Mouse (Mus musculus) forebrain, embryonic 11.5 days (tissue): ENCODE measurements around the gene Khdc4. TPM values are rescaled to one million over a fixed set of nuclear protein-coding genes. Genes with fewer than 3 reads are reported as not detected.
A peak's percentile ranks its signal among the peaks of the same experiment; 100 is the strongest.

Source experiments
- ATAC-seq: fragments of 200-750 bp; cut with Nextera tagmentation; replicated peaks from 2 replicates; pipeline ENCODE4 v1.8.0; 2017; ENCODE audit warnings: moderate TSS enrichment; ENCODE audit not compliant: low FRiP score
- DNase-seq: peaks from one replicate; pipeline ENCODE4 v3.0.0-alpha.2; 2017; ENCODE audit warnings: low spot score
- H3K27ac ChIP-seq: fragments of 300-500 bp; sonication (generic); 2 replicates; pipeline ENCODE4 v1.5.1; 2014; ENCODE audit warnings: low read depth, low read length
- H3K27me3 ChIP-seq: fragments of 300-500 bp; sonication (generic); 2 replicates; pipeline ENCODE4 v1.6.1; 2014; ENCODE audit warnings: mild to moderate bottlenecking, low read length, mixed read lengths; ENCODE audit not compliant: control insufficient read depth, insufficient read depth
- H3K36me3 ChIP-seq: fragments of 300-500 bp; sonication (generic); 2 replicates; pipeline ENCODE4 v1.6.1; 2014; ENCODE audit warnings: mild to moderate bottlenecking, low read length, moderate library complexity, mixed read lengths; ENCODE audit not compliant: control insufficient read depth, insufficient read depth
- H3K4me1 ChIP-seq: fragments of 300-500 bp; sonication (generic); replicated peaks from 2 replicates; pipeline ENCODE4 v1.6.1; 2014; ENCODE audit warnings: low read length, mixed read lengths; ENCODE audit not compliant: control insufficient read depth, insufficient read depth
- H3K4me2 ChIP-seq: fragments of 300-500 bp; sonication (generic); 2 replicates; pipeline ENCODE4 v1.6.1; 2014; ENCODE audit warnings: low read depth, mild to moderate bottlenecking, low read length, moderate library complexity, mixed read lengths; ENCODE audit not compliant: severe bottlenecking
- H3K4me3 ChIP-seq: fragments of 300-500 bp; sonication (generic); 2 replicates; pipeline ENCODE4 v1.5.1; 2014; ENCODE audit warnings: low read depth, low read length
- H3K9ac ChIP-seq: fragments of 300-500 bp; sonication (generic); 2 replicates; pipeline ENCODE4 v1.6.1; 2014; ENCODE audit warnings: low read length
- H3K9me3 ChIP-seq: fragments of 300-500 bp; sonication (generic); 2 replicates; pipeline ENCODE4 v1.6.1; 2016; ENCODE audit warnings: low read length, mixed read lengths; ENCODE audit not compliant: control insufficient read depth
- WGBS: fragments of 180-500 bp; shearing (Covaris S2); extraction: QIAGEN DNeasy Blood & Tissue Kit; methylation state at CpG from one replicate; pipeline ENCODE4 v1.1.7; 2014; 5-methylcytosine and 5-hydroxymethylcytosine counted together
- polyA plus RNA-seq: library from polyadenylated mRNA; unstranded; fragments of >200 nt; fragmentation: Nextera tagmentation; extraction: Ambion mirVana; gene quantifications from 2 replicates; pipeline ENCODE4 v1.2.1, GENCODE M21; 2014

Khdc4 gene
- polyA plus RNA-seq, 1 experiment from 2014 or later = 116 TPM

GRCm38 (mm10) chr3:88719098-88719497 lies 33.5 kb downstream of the Khdc4 start:
- H3K4me2 ChIP-seq = no peak overlapping the region
- no peaks in the 10 kb centered on the region for H3K27me3 ChIP-seq
- H3K9me3 ChIP-seq = no peaks in the 10 kb centered on the region
- DNase-seq = no peak
- WGBS = 82% methylated on average over 2 of the region's 2 CpGs
- H3K36me3 ChIP-seq = no peaks in the 10 kb centered on the region; the same call in 1 of the 2 replicates
- no peak overlapping the region for H3K27ac ChIP-seq
- no peak for ATAC-seq
- H3K4me1 ChIP-seq = no peaks in the 10 kb centered on the region
- H3K4me3 ChIP-seq = no peak overlapping the region
- H3K9ac ChIP-seq = no peak overlapping the region

DNA sequence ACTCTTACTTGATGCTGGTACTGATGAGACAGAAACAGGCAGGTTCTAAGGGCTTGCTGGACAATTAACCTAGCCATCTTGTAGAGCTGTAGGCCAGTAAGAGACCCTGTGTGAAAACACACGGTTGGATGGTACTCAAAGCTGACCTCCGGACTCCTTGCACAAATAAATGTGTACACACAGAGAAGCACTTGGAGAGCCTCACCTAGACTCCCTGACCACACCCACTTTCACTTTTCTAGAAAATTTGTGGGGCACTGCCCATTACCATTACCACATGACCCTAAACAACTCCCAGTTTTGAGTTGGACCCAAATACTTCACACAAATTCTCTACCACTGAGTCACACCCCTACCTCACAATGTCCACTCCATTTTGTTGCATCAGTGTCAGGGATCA lies 51.0 kb downstream of the Khdc4 start:
- 92% methylated on average over 2 of the region's 2 CpGs for WGBS
- Histone ChIP-seq H3K4me3 (no peak overlapping the region), H3K4me2 (no peak overlapping the region), H3K9ac (no peak overlapping the region), H3K9me3 (no peaks in the 10 kb centered on the region), H3K27me3 (no peaks in the 10 kb centered on the region), H3K4me1 (no peaks in the 10 kb centered on the region), H3K27ac (no peak overlapping the region), H3K36me3 (peaks cover 4% of the 10 kb centered on the region)
- DNase-seq = no peak
- ATAC-seq = no peak

DNA sequence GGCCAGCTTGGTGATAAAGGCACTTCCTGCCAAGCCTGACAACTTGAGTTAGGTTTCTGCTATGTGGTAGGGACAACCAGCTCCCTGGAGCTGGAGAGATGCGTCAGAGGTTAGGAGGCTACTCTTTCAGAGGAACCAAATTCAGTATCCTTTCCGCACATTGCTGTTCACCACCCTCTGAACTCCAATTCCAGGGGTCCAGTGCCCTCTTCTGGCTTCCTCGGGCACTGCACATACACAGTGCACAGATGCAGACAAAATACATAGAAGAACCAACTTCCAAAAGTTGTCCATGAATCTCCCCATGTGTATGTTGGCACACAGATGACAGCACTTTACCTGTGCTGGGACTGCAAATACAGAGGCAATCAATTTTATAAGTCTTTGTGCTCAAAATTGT lies 53.0 kb downstream of the Khdc4 start:
- no peaks in the 10 kb centered on the region for H3K9me3 ChIP-seq
- no peaks in the 10 kb centered on the region for H3K27me3 ChIP-seq
- no peak overlapping the region for H3K9ac ChIP-seq
- H3K27ac ChIP-seq = no peak overlapping the region
- peak; percentile 68 for DNase-seq
- H3K4me1 ChIP-seq = no peaks in the 10 kb centered on the region
- H3K4me3 ChIP-seq = no peak overlapping the region
- H3K4me2 ChIP-seq = no peak overlapping the region
- WGBS = 62% methylated on average over 3 of the region's 3 CpGs
- no peak for ATAC-seq
- peaks cover 9% of the 10 kb centered on the region for H3K36me3 ChIP-seq

DNA sequence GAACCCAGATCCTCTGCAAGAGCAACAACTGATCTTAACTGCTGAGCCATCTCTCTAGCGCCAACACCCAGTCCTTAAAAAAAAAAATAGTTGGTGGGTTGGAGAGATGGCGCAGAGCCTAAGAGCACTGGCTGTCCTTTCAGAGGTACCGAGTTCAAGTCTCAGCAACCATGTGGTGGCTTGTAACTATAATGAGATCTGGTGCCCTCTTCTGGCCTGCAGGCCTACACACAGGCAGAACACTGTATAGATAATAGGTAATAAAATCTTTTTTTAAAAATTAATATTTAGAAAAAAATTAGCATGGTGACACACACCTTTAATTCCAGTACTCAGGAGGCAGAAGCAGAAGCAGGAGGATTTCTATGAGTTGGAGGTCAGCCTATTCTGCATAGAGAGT lies 54.5 kb downstream of the Khdc4 start:
- Histone ChIP-seq H3K4me2 (no peak overlapping the region), H3K4me1 (no peaks in the 10 kb centered on the region), H3K36me3 (peaks cover 16% of the 10 kb centered on the region), H3K4me3 (no peak overlapping the region), H3K27me3 (no peaks in the 10 kb centered on the region), H3K9ac (no peak overlapping the region), H3K27ac (no peak overlapping the region), H3K9me3 (no peaks in the 10 kb centered on the region)
- 97% methylated on average over 3 of the region's 3 CpGs for WGBS
- DNase-seq = no peak
- no peak for ATAC-seq

GRCm38 (mm10) chr3:88745534-88745933 lies 59.9 kb downstream of the Khdc4 start:
- no peaks in the 10 kb centered on the region for H3K27me3 ChIP-seq
- H3K9ac ChIP-seq = no peak overlapping the region
- H3K27ac ChIP-seq = no peak overlapping the region
- no peak overlapping the region for H3K4me2 ChIP-seq
- peaks cover 24% of the 10 kb centered on the region for H3K9me3 ChIP-seq
- 93% methylated on average over 9 of the region's 9 CpGs for WGBS
- no peak overlapping the region for H3K4me3 ChIP-seq
- ATAC-seq (no peak), DNase-seq (no peak)
- H3K36me3 ChIP-seq = peaks cover 61% of the 10 kb centered on the region
- H3K4me1 ChIP-seq = no peaks in the 10 kb centered on the region

GRCm38 (mm10) chr3:88746139-88746870 lies 60.7 kb downstream of the Khdc4 start:
- Histone ChIP-seq H3K9ac (no peak overlapping the region), H3K27ac (no peak overlapping the region), H3K9me3 (peaks cover 24% of the 10 kb centered on the region), H3K4me2 (no peak overlapping the region), H3K27me3 (no peaks in the 10 kb centered on the region), H3K4me3 (no peak overlapping the region), H3K4me1 (no peaks in the 10 kb centered on the region), H3K36me3 (peaks cover 66% of the 10 kb centered on the region)
- ATAC-seq (no peak), DNase-seq (no peak)
- WGBS = 96% methylated on average over 15 of the region's 15 CpGs

GRCm38 (mm10) chr3:88746871-88747231 lies 61.2 kb downstream of the Khdc4 start:
- 97% methylated on average over 4 of the region's 4 CpGs for WGBS
- no peak overlapping the region for H3K9ac ChIP-seq
- no peaks in the 10 kb centered on the region for H3K27me3 ChIP-seq
- no peak for ATAC-seq
- H3K4me3 ChIP-seq = no peak overlapping the region
- H3K9me3 ChIP-seq = peaks cover 24% of the 10 kb centered on the region
- DNase-seq = no peak
- no peak overlapping the region for H3K27ac ChIP-seq
- no peak overlapping the region for H3K4me2 ChIP-seq
- H3K36me3 ChIP-seq = peaks cover 66% of the 10 kb centered on the region
- no peaks in the 10 kb centered on the region for H3K4me1 ChIP-seq

- WGBS = 88% methylated on average over 4 of the region's 4 CpGs
- H3K4me3 ChIP-seq = no peak overlapping the region
- H3K27me3 ChIP-seq = no peaks in the 10 kb centered on the region
- no peak overlapping the region for H3K9ac ChIP-seq
- no peak for ATAC-seq
- no peak overlapping the region for H3K4me2 ChIP-seq
- peaks cover 15% of the 10 kb centered on the region for H3K4me1 ChIP-seq
- peaks cover 2% of the 10 kb centered on the region for H3K9me3 ChIP-seq
- H3K27ac ChIP-seq = no peak overlapping the region
- peaks cover 28% of the 10 kb centered on the region for H3K36me3 ChIP-seq
- no peak for DNase-seq
These were observed 68.7 kb downstream of the Khdc4 start for GRCm38 (mm10) chr3:88754283-88754682.

DNA sequence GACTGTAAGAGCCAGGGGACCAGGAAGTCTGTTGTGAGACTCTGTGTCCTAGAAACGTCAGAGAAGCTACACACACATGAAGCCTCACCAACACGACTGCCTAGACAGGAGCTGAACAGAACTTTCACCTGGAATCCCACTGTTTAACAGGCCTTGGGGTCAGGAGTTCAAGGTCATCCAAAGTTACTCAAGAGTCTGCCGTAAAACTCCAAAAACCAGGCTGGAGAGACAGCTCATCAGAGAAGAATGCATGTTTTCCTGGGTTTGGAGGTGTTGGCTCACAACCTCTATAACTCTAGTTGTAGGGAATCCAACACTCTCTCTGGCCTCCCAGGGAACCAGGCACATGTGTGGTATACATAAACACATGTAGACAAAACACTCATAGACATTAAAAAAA lies 69.9 kb downstream of the Khdc4 start:
- no peaks in the 10 kb centered on the region for H3K9me3 ChIP-seq
- no peak for DNase-seq
- H3K4me1 ChIP-seq = peaks cover 17% of the 10 kb centered on the region
- no peak overlapping the region for H3K27ac ChIP-seq
- H3K27me3 ChIP-seq = no peaks in the 10 kb centered on the region
- H3K9ac ChIP-seq = no peak overlapping the region
- WGBS = 85% methylated on average over 3 of the region's 3 CpGs
- no peak overlapping the region for H3K4me3 ChIP-seq
- H3K36me3 ChIP-seq = peaks cover 18% of the 10 kb centered on the region; the same call in 1 of the 2 replicates
- H3K4me2 ChIP-seq = no peak overlapping the region
- ATAC-seq = no peak
